Mouse (Mus musculus) stomach, embryonic 16.5 days (tissue): ENCODE data around the gene Umodl1. TPM values are rescaled to one million over a fixed set of nuclear protein-coding genes. Genes with fewer than 3 reads are reported as not detected.

Source experiments
- ATAC-seq: fragments of 200-750 bp; cut with Nextera tagmentation; 2 replicates; pipeline ENCODE4 v1.8.0; 2017; ENCODE audit warnings: moderate number of reproducible peaks, moderate TSS enrichment; ENCODE audit not compliant: insufficient read depth, low FRiP score
- H3K27ac ChIP-seq: fragments of 300-500 bp; sonication (generic); 2 replicates; pipeline ENCODE4 v1.5.1; 2014; ENCODE audit warnings: low read length
- H3K27me3 ChIP-seq: fragments of 300-500 bp; sonication (generic); 2 replicates; pipeline ENCODE4 v1.6.1; 2014; ENCODE audit warnings: low read length, control low read depth, mixed read lengths; ENCODE audit not compliant: control insufficient read depth, insufficient read depth
- H3K36me3 ChIP-seq: fragments of 300-500 bp; sonication (generic); 2 replicates; pipeline ENCODE4 v1.6.1; 2014; ENCODE audit warnings: low read length; ENCODE audit not compliant: control insufficient read depth, insufficient read depth
- H3K4me1 ChIP-seq: fragments of 300-500 bp; sonication (generic); 2 replicates; pipeline ENCODE4 v1.6.1; 2014; ENCODE audit warnings: low read length, control low read depth, mixed read lengths; ENCODE audit not compliant: control insufficient read depth, insufficient read depth
- H3K4me2 ChIP-seq: fragments of 300-500 bp; sonication (generic); 2 replicates; pipeline ENCODE4 v1.6.1; 2014; ENCODE audit warnings: low read depth, low read length, mixed read lengths
- H3K4me3 ChIP-seq: fragments of 300-500 bp; sonication (generic); replicated peaks from 2 replicates; pipeline ENCODE4 v1.5.1; 2014; ENCODE audit warnings: mild to moderate bottlenecking, low read length
- H3K9ac ChIP-seq: fragments of 300-500 bp; sonication (generic); 2 replicates; pipeline ENCODE4 v1.6.1; 2014; ENCODE audit warnings: low read length
- H3K9me3 ChIP-seq: fragments of 300-500 bp; sonication (generic); replicated peaks from 2 replicates; pipeline ENCODE4 v1.6.1; 2016; ENCODE audit warnings: low read length, control low read depth; ENCODE audit not compliant: control insufficient read depth
- WGBS: fragments of 180-500 bp; shearing (Covaris S2); extraction: QIAGEN DNeasy Blood & Tissue Kit; methylation state at CpG from one replicate; pipeline ENCODE4 v1.1.7; 2014; 5-methylcytosine and 5-hydroxymethylcytosine counted together
- polyA plus RNA-seq: library from polyadenylated mRNA; unstranded; fragments of >200 nt; fragmentation: Nextera tagmentation; extraction: Ambion mirVana; gene quantifications from 2 replicates; pipeline ENCODE4 v1.2.1, GENCODE M21; 2015

Gene Umodl1
- polyA plus RNA-seq, result not detected in 2 replicates

DNA sequence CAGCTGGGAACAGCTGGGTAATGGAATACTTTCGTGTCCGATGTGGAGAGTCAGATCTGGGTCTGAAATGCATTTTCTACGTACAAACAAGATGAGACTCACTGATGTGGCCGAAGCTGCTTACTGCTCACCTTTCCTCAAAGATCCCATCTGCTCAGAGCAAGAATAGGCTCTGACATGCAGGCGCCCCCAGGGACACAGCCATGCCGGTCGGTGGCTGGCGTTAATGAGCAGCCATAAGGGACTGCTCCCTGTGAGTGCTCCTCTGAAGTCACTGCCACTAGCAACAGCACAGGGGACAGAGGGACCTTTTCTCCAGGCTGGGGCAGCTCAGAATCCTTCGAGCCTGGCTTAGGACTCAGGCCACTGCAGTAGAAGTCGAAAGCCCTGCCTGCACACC lies at the start of gene Umodl1:
Umodl1 (plus strand) TSS at position 301 of the 400 bp plus-strand sequence.
- no peak for ATAC-seq
- Histone ChIP-seq H3K9ac (no peak within 1 kb of the TSS), H3K4me1 (no peaks in the 10 kb centered on the region), H3K4me2 (no peak within 1 kb of the TSS), H3K36me3 (no peaks in the 10 kb centered on the region), H3K4me3 (no peak within 1 kb of the TSS), H3K27me3 (no peaks in the 10 kb centered on the region), H3K27ac (no peak within 1 kb of the TSS), H3K9me3 (no peaks in the 10 kb centered on the region)
- WGBS, result 48% methylated on average over 10 of the region's 10 CpGs

DNA sequence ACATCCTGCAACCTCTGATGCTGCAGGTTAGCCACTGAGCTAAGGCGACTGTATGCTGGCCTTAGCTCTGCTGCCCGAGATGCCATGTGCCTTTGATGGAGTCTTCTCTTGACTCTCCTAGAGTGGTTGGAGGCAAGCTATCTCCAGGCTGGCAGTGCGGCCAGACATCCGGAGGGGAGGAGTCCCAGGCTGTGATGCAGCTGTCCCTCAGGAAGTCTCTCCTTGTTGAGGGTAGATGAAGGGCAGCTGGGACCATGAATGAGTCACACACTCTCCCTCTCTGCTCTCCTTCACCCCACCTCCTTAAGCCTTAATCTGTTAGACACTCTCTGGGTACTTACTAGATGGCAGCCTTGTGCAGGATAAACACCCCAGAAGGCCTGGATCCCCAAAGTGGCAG lies 46.9 kb upstream of the Umodl1 start:
- Histone ChIP-seq H3K9ac (no peak overlapping the region), H3K4me2 (no peak overlapping the region), H3K4me3 (no peak overlapping the region), H3K9me3 (no peaks in the 10 kb centered on the region), H3K4me1 (no peaks in the 10 kb centered on the region), H3K27me3 (peaks cover 6% of the 10 kb centered on the region), H3K27ac (no peak overlapping the region), H3K36me3 (no peaks in the 10 kb centered on the region)
- no peak for ATAC-seq
- 52% methylated on average over 4 of the region's 4 CpGs for WGBS

DNA sequence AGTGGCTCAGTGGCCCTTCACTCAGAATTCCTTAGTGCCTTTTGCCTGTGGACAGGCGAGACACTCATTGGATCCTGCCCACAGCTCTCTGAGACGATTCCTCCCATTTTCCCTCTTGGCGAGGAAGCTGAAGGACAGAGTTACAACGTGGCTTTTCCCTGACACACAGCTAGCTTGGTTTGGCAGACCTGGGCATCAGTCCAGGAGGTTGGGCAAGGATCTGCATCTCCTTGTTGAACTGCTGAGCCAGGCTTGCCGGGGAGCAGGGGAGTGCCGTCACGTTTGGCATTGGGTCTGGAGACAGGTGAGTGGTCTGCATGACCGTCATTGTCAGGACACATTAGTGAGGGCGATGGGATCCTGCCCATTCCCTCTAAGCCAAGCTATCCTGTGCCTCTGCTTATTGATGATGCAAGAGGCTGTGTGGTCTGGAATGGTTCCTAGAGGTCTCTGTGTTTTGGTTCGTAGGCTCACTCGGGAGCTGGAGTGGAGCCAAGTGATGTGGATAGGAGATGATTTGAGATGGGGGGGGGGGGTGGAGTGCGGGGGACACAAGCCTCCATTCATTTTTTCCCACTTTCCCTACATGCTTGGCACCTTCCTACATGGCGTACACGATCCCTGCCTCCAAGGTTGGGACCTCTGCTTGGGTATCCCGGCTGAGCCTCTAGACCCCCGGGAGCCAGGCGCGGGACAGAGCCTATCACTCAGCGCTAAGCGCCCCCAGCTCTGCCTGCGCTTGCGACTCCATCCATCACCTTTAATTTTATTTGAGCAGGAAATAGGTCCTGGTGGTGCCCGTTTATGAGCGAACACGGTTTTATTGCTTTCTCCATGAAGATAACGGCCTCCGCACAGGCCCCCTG lies 43.3 kb upstream of the Umodl1 start:
- Histone ChIP-seq H3K4me2 (0 out of 2 replicates have a peak overlapping the region, but pooled peaks have one; percentile 5), H3K4me1 (no peaks in the 10 kb centered on the region), H3K9me3 (no peaks in the 10 kb centered on the region), H3K27me3 (no peaks in the 10 kb centered on the region), H3K27ac (no peak overlapping the region), H3K9ac (no peak overlapping the region), H3K4me3 (no peak overlapping the region), H3K36me3 (no peaks in the 10 kb centered on the region)
- WGBS, result 61% methylated on average over 27 of the region's 27 CpGs
- ATAC-seq, result no peak

DNA sequence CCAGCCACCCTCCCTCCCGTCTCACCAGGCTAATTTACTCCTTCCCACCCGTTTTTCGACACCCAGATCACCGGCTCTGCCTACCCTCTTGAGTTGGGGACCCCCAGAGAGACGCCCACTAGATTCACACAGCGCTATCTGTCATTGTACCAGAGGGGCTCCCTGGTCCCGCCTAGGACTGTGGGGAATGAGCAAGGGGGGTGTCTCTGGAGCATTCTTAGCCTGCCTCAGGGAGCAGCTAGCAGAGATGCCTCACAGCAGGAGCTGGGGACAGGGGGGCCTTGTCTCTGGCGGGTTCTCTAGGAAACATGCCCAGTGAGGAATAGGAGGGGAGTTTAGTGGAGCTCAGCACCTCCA lies 42.7 kb upstream of the Umodl1 start:
- no peaks in the 10 kb centered on the region for H3K27me3 ChIP-seq
- H3K4me1 ChIP-seq, result no peaks in the 10 kb centered on the region
- no peak overlapping the region for H3K9ac ChIP-seq
- H3K4me3 ChIP-seq, result no peak overlapping the region
- 32% methylated on average over 8 of the region's 8 CpGs for WGBS
- H3K36me3 ChIP-seq, result no peaks in the 10 kb centered on the region
- no peak overlapping the region for H3K27ac ChIP-seq
- no peaks in the 10 kb centered on the region for H3K9me3 ChIP-seq
- H3K4me2 ChIP-seq, result 0 out of 2 replicates have a peak overlapping the region, but pooled peaks have one; percentile 5
- ATAC-seq, result no peak

DNA sequence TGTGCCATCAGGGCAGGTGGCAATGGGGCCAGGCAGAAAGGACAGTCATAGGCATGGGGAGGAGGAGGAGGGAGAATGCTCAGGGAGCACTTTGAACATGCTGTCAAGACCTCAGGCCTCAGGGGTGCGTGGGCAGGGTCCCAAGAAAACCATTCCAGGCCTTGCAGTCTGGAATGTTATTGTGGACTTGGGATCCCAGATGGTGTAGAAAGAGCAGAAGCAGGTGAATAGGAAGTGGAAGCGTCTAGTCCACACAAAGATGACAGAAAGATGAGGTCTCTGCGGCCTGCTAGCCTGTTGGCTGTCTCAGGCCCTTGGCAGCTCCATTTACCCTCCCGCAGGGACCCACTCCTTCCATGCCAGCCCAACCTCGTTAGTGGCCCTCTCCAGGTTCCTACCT lies 41.9 kb upstream of the Umodl1 start:
- H3K4me3 ChIP-seq, result no peak overlapping the region
- H3K9me3 ChIP-seq, result no peaks in the 10 kb centered on the region
- no peak overlapping the region for H3K9ac ChIP-seq
- no peak overlapping the region for H3K4me2 ChIP-seq
- H3K36me3 ChIP-seq, result no peaks in the 10 kb centered on the region
- no peak for ATAC-seq
- H3K27ac ChIP-seq, result no peak overlapping the region
- no peaks in the 10 kb centered on the region for H3K4me1 ChIP-seq
- H3K27me3 ChIP-seq, result no peaks in the 10 kb centered on the region
- 69% methylated on average over 5 of the region's 5 CpGs for WGBS

DNA sequence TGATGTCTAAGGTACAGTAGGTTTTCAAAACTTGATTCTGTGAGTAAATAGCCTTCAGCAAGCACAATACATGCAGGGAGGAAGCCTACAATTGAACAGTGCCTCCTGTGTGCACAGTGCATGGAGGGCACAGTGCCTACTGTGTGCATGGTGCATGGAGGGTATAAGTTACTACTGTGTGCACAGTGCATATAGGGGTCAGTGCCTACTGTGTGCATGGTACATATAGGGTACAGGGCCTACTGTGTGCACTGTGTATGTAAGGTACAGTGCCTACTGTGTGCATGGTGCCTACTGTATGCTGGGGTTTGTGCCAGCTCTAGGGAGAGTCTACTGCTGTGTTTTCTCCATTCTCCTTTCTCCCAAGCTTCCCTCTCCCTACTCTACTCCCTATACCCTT lies 40.2 kb upstream of the Umodl1 start:
- no peaks in the 10 kb centered on the region for H3K36me3 ChIP-seq
- no peaks in the 10 kb centered on the region for H3K4me1 ChIP-seq
- H3K27me3 ChIP-seq, result no peaks in the 10 kb centered on the region
- H3K4me3 ChIP-seq, result no peak overlapping the region
- no peaks in the 10 kb centered on the region for H3K9me3 ChIP-seq
- H3K9ac ChIP-seq, result no peak overlapping the region
- no peak overlapping the region for H3K4me2 ChIP-seq
- ATAC-seq, result no peak
- no peak overlapping the region for H3K27ac ChIP-seq

DNA sequence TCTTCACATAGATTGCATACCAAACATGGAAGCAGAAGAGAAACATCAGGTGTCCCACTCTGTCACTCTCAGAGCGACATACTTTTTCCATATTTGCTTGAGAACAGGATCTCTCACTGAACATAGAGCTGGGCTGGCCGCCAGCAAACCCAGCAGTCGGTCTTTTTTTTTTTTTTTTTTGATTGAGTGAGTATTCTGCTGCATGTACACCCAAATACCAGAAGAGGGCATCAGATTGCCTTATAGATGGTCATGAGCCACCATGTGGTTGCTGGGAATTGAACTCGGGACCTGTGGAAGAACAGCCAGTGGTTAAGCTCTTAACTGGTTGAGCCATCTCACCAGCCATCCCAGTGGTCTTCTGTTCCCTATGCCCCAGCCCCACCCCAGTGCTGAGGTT lies 30.9 kb upstream of the Umodl1 start:
- no peaks in the 10 kb centered on the region for H3K27me3 ChIP-seq
- 52% methylated on average over 4 of the region's 4 CpGs for WGBS
- no peaks in the 10 kb centered on the region for H3K36me3 ChIP-seq
- no peak overlapping the region for H3K4me3 ChIP-seq
- no peak overlapping the region for H3K9ac ChIP-seq
- H3K4me2 ChIP-seq, result no peak overlapping the region
- no peak for ATAC-seq
- H3K27ac ChIP-seq, result no peak overlapping the region
- H3K4me1 ChIP-seq, result no peaks in the 10 kb centered on the region
- no peaks in the 10 kb centered on the region for H3K9me3 ChIP-seq

DNA sequence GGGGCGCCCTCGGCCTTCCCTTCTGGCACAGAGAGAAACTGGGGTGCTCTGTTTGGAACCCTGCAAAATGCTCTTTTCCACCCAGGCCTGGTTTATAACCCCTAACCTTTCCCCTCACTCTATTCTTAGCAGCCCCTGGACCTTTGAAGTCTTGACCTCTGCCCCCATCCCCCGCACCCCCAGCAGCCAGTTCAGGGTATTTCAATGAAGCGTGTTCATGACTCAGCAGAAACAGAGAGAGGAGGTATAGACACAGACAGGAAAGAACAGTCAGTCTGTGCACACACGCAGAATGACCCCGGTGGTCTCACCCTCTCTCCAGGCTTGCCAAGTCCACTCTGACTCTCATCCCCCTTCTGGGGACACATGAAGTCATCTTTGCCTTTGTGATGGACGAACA lies 23.6 kb upstream of the Umodl1 start:
- Histone ChIP-seq H3K36me3 (no peaks in the 10 kb centered on the region), H3K4me3 (no peak overlapping the region), H3K4me1 (no peaks in the 10 kb centered on the region), H3K9ac (no peak overlapping the region), H3K27ac (no peak overlapping the region), H3K9me3 (no peaks in the 10 kb centered on the region), H3K27me3 (no peaks in the 10 kb centered on the region), H3K4me2 (no peak overlapping the region)
- ATAC-seq, result no peak
- 77% methylated on average over 7 of the region's 7 CpGs for WGBS

DNA sequence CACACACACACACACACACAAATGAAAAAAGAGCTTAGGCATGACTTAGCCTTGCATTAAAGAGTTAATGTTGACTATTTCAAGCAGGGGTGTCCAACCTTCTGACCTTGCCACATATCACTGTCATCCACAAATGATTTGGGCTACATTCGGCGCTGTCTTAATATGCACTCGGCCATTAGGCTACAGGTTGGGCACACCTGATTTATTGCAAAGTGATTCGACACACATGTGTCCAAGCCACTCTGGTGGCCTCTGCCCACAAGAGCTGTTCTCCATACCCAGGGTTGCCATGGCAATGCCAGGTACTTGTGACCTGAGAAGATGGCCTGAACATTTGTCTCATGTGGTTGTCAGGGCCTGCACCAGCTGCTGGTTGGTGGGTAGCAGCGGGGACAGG lies 21.6 kb upstream of the Umodl1 start:
- Histone ChIP-seq H3K36me3 (no peaks in the 10 kb centered on the region), H3K4me2 (no peak overlapping the region), H3K27ac (no peak overlapping the region), H3K9me3 (no peaks in the 10 kb centered on the region), H3K4me3 (no peak overlapping the region), H3K27me3 (no peaks in the 10 kb centered on the region), H3K4me1 (no peaks in the 10 kb centered on the region), H3K9ac (no peak overlapping the region)
- WGBS, result 70% methylated on average over 5 of the region's 5 CpGs
- ATAC-seq, result no peak
